Mouse (Mus musculus) B cell, adult 67 days (primary cell): ENCODE data around the gene Kansl2. TPM values are rescaled to one million over a fixed set of nuclear protein-coding genes. Genes with fewer than 3 reads are reported as not detected.

Experiments used
- total RNA-seq, 2 experiments: library from RNA; stranded (reverse); gene quantifications; 4 replicates each; pipeline ENCODE4 v1.2.4; 2023

The Kansl2 gene
- 10 to 100 TPM; 80.7 to 85.4 TPM for total RNA-seq

GRCm38 (mm10) chr15:98533881-98534627 is at the start of gene Kansl2:
Gene Kansl2, minus strand, starts transcription at chr15:98534264.

GRCm38 (mm10) chr15:98570873-98571538 is 36.9 kb upstream of the Kansl2 start, which contains the start of the genes Ccnt1 and 4930415O20Rik:
Gene Ccnt1, minus strand, starts transcription at chr15:98570923.
Gene 4930415O20Rik, plus strand, starts transcription at chr15:98571004.

DNA sequence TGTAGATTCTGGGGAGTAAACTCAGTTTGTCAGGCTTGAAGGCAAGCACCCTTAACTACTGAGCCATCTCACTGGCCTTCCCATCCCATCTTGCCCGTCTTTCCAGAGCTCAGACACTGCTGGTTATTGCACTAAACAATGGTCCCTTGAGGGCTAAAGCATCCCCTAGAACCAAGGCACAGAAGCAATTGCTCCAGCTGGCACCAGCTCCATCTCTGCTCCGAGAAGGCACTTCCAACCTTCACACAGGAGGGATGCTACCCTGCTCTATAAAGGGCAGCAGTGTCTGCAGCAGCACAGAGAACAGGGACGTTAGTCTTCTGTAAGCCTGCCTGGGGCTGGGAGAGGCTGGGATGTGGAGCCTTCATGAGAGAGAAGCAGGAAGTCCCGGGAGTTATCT is 42.0 kb downstream of the Kansl2 start, which contains the start of gene Olfr279:
Olfr279 (plus strand) TSS at position 301 of the 400 bp plus-strand sequence.

GRCm38 (mm10) chr15:98482701-98483100 is 51.4 kb downstream of the Kansl2 start, which contains the start of gene Lalba:
Gene Lalba, minus strand, starts transcription at chr15:98482721.

DNA sequence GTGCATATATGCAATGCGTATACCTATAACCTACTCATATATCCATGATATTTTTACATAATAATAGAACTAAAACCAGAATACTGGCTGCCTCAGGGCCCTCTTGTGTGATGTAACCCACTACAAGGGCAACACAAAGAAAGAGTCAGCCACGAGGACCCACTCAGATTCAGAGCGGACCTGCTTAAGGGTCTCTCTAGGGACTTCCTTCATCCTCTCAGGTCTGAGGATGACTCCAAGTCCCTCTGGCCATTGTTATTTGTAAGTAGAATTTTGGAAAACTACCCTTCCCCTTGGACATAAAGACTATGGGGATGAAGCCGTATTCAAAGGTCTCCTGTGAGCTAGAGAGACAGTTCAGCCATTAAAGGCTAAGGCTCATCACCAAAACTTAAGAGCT is 64.5 kb downstream of the Kansl2 start, which contains the start of gene OR5BS1P:
OR5BS1P (plus strand) TSS at position 301 of the 400 bp plus-strand sequence.

Other genes with a start within 250 kb of the Kansl2 start
- not detected for gene Zfp641, start 238.1 kb downstream of the Kansl2 start, total RNA-seq
- gene Olfr285, start 216.9 kb downstream of the Kansl2 start, total RNA-seq: not detected
- not detected for gene Olfr284, start 193.3 kb downstream of the Kansl2 start, total RNA-seq
- not detected for gene Olfr283, start 153.3 kb downstream of the Kansl2 start, total RNA-seq
- not detected for gene Olfr282, start 103.0 kb downstream of the Kansl2 start, total RNA-seq
- gene Olfr281, start 81.7 kb downstream of the Kansl2 start, total RNA-seq: not detected
- not detected for gene OR5BS1P, start 64.4 kb downstream of the Kansl2 start, total RNA-seq
- gene Lalba, start 51.5 kb downstream of the Kansl2 start, total RNA-seq: under 1 TPM in 1 of 2 experiments, not detected in 1; 0.75 TPM
- gene Olfr279, start 41.9 kb downstream of the Kansl2 start, total RNA-seq: not detected
- 100 to 1,000 TPM; 134 to 143 TPM for gene Ccnt1, start 36.7 kb upstream of the Kansl2 start, total RNA-seq
- gene 4930415O20Rik, start 36.7 kb upstream of the Kansl2 start, total RNA-seq: not detected
- gene Adcy6, start 75.8 kb upstream of the Kansl2 start, total RNA-seq: 1 to 10 TPM; 4.3 to 4.5 TPM
- gene Cacnb3, start 96.6 kb upstream of the Kansl2 start, total RNA-seq: not detected
- gene Ddx23, start 128.6 kb upstream of the Kansl2 start, total RNA-seq: 100 to 1,000 TPM; 134 to 152 TPM
- gene Rnd1, start 143.2 kb upstream of the Kansl2 start, total RNA-seq: not detected
- gene Ccdc65, start 173.9 kb upstream of the Kansl2 start, total RNA-seq: not detected
- 10 to 100 TPM; 24.6 to 26.6 TPM for gene Fkbp11, start 193.9 kb upstream of the Kansl2 start, total RNA-seq
- 10 to 100 TPM; 89.5 to 91.6 TPM for gene Arf3, start 228.9 kb upstream of the Kansl2 start, total RNA-seq
- gene Wnt10b, start 243.9 kb upstream of the Kansl2 start, total RNA-seq: under 1 TPM; 0.83 to 0.87 TPM